Mouse (Mus musculus) Muller cell, postnatal 12 days (primary cell): ENCODE measurements around the gene Arpc3.
"Not testable (repeated sequence)": the region's sequence is repeated elsewhere in the genome, so short reads cannot be mapped to it uniquely, and the experiment has no call there.

Experiments
- DNase-seq: peaks from one replicate; pipeline ENCODE4 v3.0.0-alpha.2; 2015; ENCODE audit errors: inconsistent ontology term

Gene Arpc3

GRCm38 (mm10) chr5:122399871-122400270 is 8.2 kb downstream of the Arpc3 start:
- no peak for DNase-seq

GRCm38 (mm10) chr5:122400628-122401302 is 9.1 kb downstream of the Arpc3 start:
- DNase-seq = no peak

GRCm38 (mm10) chr5:122401303-122401640 is 9.6 kb downstream of the Arpc3 start:
- DNase-seq = peak; percentile 56

- peak; percentile 52 for DNase-seq
Measured at GRCm38 (mm10) chr5:122402160-122402559, 10.5 kb downstream of the Arpc3 start.

GRCm38 (mm10) chr5:122402772-122403171 is 11.1 kb downstream of the Arpc3 start:
- peak; percentile 42 for DNase-seq

- DNase-seq = no peak
Measured at GRCm38 (mm10) chr5:122403362-122403761, 11.7 kb downstream of the Arpc3 start.

GRCm38 (mm10) chr5:122405537-122405936 is 13.9 kb downstream of the Arpc3 start:
- no peak for DNase-seq

GRCm38 (mm10) chr5:122409692-122410645 is 18.3 kb downstream of the Arpc3 start:
- no peak for DNase-seq

- no peak for DNase-seq
Measured at GRCm38 (mm10) chr5:122411892-122412291, 20.2 kb downstream of the Arpc3 start.

- DNase-seq = no peak
Measured at GRCm38 (mm10) chr5:122412826-122413225, 21.1 kb downstream of the Arpc3 start.

- no peak for DNase-seq
Measured at GRCm38 (mm10) chr5:122414351-122414750, 22.7 kb downstream of the Arpc3 start.

- DNase-seq = no peak
Measured at GRCm38 (mm10) chr5:122415465-122415864, 23.8 kb downstream of the Arpc3 start.

- not testable (repeated sequence) for DNase-seq
Measured at GRCm38 (mm10) chr5:122420676-122421075, 29.0 kb downstream of the Arpc3 start.

- DNase-seq = no peak
Measured at GRCm38 (mm10) chr5:122421271-122422068, 29.8 kb downstream of the Arpc3 start, which contains the start of gene Anapc7. Gene Anapc7, plus strand, starts transcription at chr5:122421693.

GRCm38 (mm10) chr5:122422071-122422964 is 30.6 kb downstream of the Arpc3 start:
- DNase-seq = peak; percentile 93

GRCm38 (mm10) chr5:122423083-122423482 is 31.4 kb downstream of the Arpc3 start:
- DNase-seq = peak; percentile 10

GRCm38 (mm10) chr5:122425550-122425949 is 33.9 kb downstream of the Arpc3 start:
- no peak for DNase-seq

- no peak for DNase-seq
Measured at GRCm38 (mm10) chr5:122430036-122430775, 38.5 kb downstream of the Arpc3 start.

GRCm38 (mm10) chr5:122431221-122431620 is 39.5 kb downstream of the Arpc3 start:
- peak; percentile 69 for DNase-seq

GRCm38 (mm10) chr5:122434541-122434940 is 42.9 kb downstream of the Arpc3 start:
- DNase-seq = no peak
